Mouse (Mus musculus) C2C12 (cell line): ENCODE measurements around the gene Kncn. TPM values are rescaled to one million over a fixed set of nuclear protein-coding genes. Genes with fewer than 3 reads are reported as not detected.

Experiments used
- H3K27me3 ChIP-seq: one replicate; pipeline ENCODE4 v1.6.1; 2011; ENCODE audit not compliant: control insufficient read depth, insufficient read depth, insufficient read length
- H3K36me3 ChIP-seq: one replicate; pipeline ENCODE4 v1.6.1; 2011; ENCODE audit not compliant: control insufficient read depth, insufficient read depth
- H3K4me3 ChIP-seq: one replicate; pipeline ENCODE4 v1.5.1; 2011; ENCODE audit warnings: mild to moderate bottlenecking, control low read depth; ENCODE audit not compliant: poor library complexity, insufficient read depth, severe bottlenecking
- H3K79me2 ChIP-seq: one replicate; pipeline ENCODE4 v1.6.1; 2011; ENCODE audit not compliant: control insufficient read depth, insufficient read depth
- H3K79me3 ChIP-seq: one replicate; pipeline ENCODE4 v1.6.1; 2011; ENCODE audit warnings: low read depth, control low read depth
- H3ac ChIP-seq: one replicate; pipeline ENCODE3; 2011; ENCODE audit warnings: low read depth; ENCODE audit not compliant: control insufficient read depth, insufficient read length
- CEBPB ChIP-seq: IDR thresholded peaks from one replicate; pipeline ENCODE4 v1.6.1; 2011; ENCODE audit warnings: low read depth, mild to moderate bottlenecking, control low read depth, moderate library complexity
- CTCF ChIP-seq: IDR thresholded peaks from one replicate; pipeline ENCODE4 v1.5.1; 2011; ENCODE audit not compliant: control insufficient read depth, insufficient read depth, insufficient read length
- FOSL1 ChIP-seq: IDR thresholded peaks from one replicate; pipeline ENCODE4 v1.8.0; 2011; ENCODE audit warnings: mild to moderate bottlenecking, low read length; ENCODE audit not compliant: poor library complexity, insufficient read depth, severe bottlenecking
- MAX ChIP-seq: IDR thresholded peaks from one replicate; pipeline ENCODE4 v1.6.1; 2011; ENCODE audit warnings: mild to moderate bottlenecking, control low read depth
- MYOD1 ChIP-seq: IDR thresholded peaks from one replicate; pipeline ENCODE4 v1.6.1; 2011; ENCODE audit warnings: low read depth; ENCODE audit not compliant: control insufficient read depth, insufficient read length
- MYOG ChIP-seq: IDR thresholded peaks from one replicate; pipeline ENCODE4 v1.6.1; 2011; ENCODE audit not compliant: control insufficient read depth, insufficient read length; ENCODE audit errors: extremely low read depth
- USF1 ChIP-seq: IDR thresholded peaks from one replicate; pipeline ENCODE4 v1.6.1; 2011; ENCODE audit warnings: low read depth, mild to moderate bottlenecking, control low read depth, moderate library complexity
- polyA plus RNA-seq: library from polyadenylated mRNA; unstranded; fragments of >200 nt; fragmentation: generic; extraction: Trizol; gene quantifications from one replicate; pipeline ENCODE4 v1.2.1, GENCODE M21; 2012; ENCODE audit warnings: missing spikeins

Kncn gene
- polyA plus RNA-seq, 1 experiment = not detected

DNA sequence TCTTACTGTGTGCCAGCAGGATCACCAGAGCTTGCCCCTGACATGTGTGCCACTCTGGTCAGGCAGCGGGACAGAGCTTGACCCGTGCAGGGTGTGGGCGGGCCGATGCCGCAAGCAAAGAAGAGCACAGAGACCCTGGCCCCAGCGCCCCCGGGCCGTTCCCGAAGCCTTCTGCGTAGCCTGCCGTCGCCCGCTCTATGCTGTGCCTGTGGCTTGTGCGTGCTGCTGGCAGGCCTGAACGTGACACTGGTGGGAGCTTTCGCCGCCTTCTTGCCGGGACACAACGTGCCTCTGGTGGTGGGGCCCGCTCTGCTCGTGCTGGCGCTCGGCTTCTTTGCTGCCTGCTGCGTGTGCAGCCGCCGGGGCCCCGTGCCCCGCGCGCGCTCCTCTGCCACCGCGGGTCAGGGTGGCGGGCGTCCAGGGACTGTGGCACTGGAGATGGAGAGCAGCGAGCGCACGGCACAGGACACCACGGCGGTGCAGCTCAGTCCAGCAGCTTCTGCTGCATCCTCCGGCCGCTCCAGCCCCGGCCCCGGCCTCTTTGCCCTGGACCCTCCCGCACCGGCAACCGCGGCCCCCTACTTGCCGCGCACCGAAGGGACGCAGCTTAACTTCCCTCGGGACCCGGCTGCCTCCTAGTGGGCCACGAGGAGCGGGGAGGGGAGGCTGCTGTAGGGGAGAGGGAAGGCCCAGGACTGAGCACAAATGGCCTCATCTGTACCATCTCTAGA lies 13.9 kb downstream of the Kncn start:
- Histone ChIP-seq H3ac (no peak overlapping the region), H3K27me3 (peaks cover 56% of the 10 kb centered on the region), H3K4me3 (no peak overlapping the region), H3K79me3 (no peaks in the 10 kb centered on the region), H3K36me3 (no peaks in the 10 kb centered on the region), H3K79me2 (no peaks in the 10 kb centered on the region)
- TF ChIP-seq CTCF (no peak), MYOG (no peak), MYOD1 (no peak), CEBPB (no peak), USF1 (no peak), FOSL1 (no peak), MAX (no peak)

DNA sequence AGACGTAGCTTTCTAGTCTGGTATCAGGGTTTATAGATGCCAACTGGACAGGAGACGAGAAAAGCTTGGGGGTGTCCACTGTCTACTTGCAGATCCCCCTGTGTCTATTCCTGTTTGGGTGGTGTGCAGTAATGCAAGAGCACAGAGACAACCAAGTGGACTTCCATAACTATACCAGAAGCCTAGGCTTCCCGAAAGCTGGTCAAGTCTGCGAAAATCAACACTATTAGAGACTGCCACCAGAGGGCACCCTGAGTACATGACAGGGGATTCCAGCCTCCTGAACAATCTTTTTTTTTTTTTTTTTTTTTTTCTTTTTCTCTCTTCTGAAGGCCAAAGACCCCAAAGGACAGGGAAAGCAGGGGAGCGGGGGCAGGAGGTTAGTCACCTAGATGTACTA lies 18.6 kb downstream of the Kncn start:
- Histone ChIP-seq H3K79me3 (no peaks in the 10 kb centered on the region), H3K4me3 (no peak overlapping the region), H3K79me2 (no peaks in the 10 kb centered on the region), H3K27me3 (peaks cover 35% of the 10 kb centered on the region), H3ac (no peak overlapping the region), H3K36me3 (no peaks in the 10 kb centered on the region)
- TF ChIP-seq USF1 (no peak), CTCF (peak; percentile 33), MYOD1 (no peak), CEBPB (no peak), MAX (no peak), FOSL1 (no peak)

- H3K79me3 ChIP-seq = no peaks in the 10 kb centered on the region
- TF ChIP-seq MYOD1 (no peak), CEBPB (no peak), FOSL1 (no peak), CTCF (no peak), MYOG (no peak), MAX (no peak), USF1 (no peak)
- no peak overlapping the region for H3ac ChIP-seq
- peaks cover 29% of the 10 kb centered on the region for H3K27me3 ChIP-seq
- no peaks in the 10 kb centered on the region for H3K36me3 ChIP-seq
- H3K4me3 ChIP-seq = no peak overlapping the region
- H3K79me2 ChIP-seq = no peaks in the 10 kb centered on the region
Observed at GRCm38 (mm10) chr4:115904375-115904774, 20.2 kb downstream of the Kncn start.

DNA sequence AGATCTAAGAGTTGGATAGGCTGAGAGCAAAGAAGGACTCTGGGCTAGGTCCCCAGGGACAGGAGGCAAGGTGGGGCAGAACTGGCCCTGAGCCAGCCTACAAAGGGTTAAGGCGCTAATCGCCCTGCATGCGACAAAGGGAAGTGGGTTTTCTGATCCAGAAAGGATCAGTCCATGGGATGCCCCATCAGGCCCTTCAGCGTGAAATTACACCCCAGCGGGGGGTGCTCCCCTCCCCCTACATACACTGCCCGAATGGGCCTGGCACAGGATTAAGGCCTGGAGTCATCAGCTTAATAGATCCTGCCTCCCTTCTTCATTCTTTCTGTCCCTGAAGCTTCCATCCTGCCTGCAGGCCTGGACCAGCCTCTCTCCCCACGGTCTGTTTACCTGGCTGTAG lies 21.5 kb downstream of the Kncn start:
- Histone ChIP-seq H3K27me3 (peaks cover 15% of the 10 kb centered on the region), H3K36me3 (no peaks in the 10 kb centered on the region), H3K79me3 (no peaks in the 10 kb centered on the region), H3K4me3 (no peak overlapping the region), H3K79me2 (no peaks in the 10 kb centered on the region), H3ac (no peak overlapping the region)
- TF ChIP-seq MYOD1 (no peak), CEBPB (no peak), CTCF (no peak), MYOG (no peak), USF1 (no peak), FOSL1 (no peak), MAX (no peak)

GRCm38 (mm10) chr4:115906791-115907190 lies 22.6 kb downstream of the Kncn start:
- H3K27me3 ChIP-seq = peaks cover 15% of the 10 kb centered on the region
- TF ChIP-seq MAX = no peak
- TF ChIP-seq USF1 = no peak
- TF ChIP-seq MYOD1 = no peak
- no peak for TF ChIP-seq CTCF
- TF ChIP-seq FOSL1 = no peak
- no peak for TF ChIP-seq MYOG
- no peak for TF ChIP-seq CEBPB

DNA sequence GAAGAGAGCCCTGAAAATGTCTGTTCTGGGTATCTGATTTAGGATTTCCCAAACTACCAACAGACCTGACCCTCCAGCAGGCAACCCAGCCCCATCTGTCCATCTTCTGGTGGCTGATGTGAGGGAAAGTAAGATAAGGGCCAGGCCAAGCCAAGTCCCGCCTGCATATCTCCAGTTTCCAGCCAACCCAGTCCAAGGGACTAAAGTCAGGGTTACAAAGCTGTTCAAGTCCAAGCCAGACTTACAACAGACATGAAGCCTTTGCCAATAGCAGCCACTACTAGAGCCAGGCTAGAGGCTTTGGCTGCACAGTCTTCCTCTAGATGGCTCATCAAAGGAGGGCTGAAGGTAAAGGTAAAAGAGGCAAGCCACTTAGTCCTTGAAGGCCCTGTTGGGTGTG lies 23.8 kb downstream of the Kncn start:
- Histone ChIP-seq H3K4me3 (no peak overlapping the region), H3K79me3 (no peaks in the 10 kb centered on the region), H3K79me2 (no peaks in the 10 kb centered on the region), H3K27me3 (peaks cover 15% of the 10 kb centered on the region), H3K36me3 (no peaks in the 10 kb centered on the region), H3ac (no peak overlapping the region)
- TF ChIP-seq CTCF (no peak), USF1 (no peak), MYOD1 (no peak), FOSL1 (no peak), CEBPB (no peak), MAX (no peak), MYOG (no peak)

More at GRCm38 (mm10) chr4:115906791-115907190, 22.6 kb downstream of the Kncn start:
- Histone ChIP-seq H3K4me3 (no peak overlapping the region), H3K79me3 (no peaks in the 10 kb centered on the region), H3K36me3 (no peaks in the 10 kb centered on the region), H3ac (no peak overlapping the region), H3K79me2 (no peaks in the 10 kb centered on the region)
